Mouse (Mus musculus) neural tube, embryonic 11.5 days (tissue): ENCODE measurements at regions not wholly inside any gene's neighbourhood (a gene's known extent, or its start where the extent isn't known, plus 50 kb on each side); places are given as distances from the start of the nearest gene placed in this dataset.
"Not testable (repeated sequence)": the region's sequence is repeated elsewhere in the genome, so short reads cannot be mapped to it uniquely, and the experiment has no call there.

Source experiments
- ATAC-seq: fragments of 200-750 bp; cut with Nextera tagmentation; 2 replicates; pipeline ENCODE4 v1.8.0; 2017; ENCODE audit warnings: moderate number of reproducible peaks, mild to moderate bottlenecking, moderate TSS enrichment, moderate library complexity; ENCODE audit not compliant: insufficient read depth, low FRiP score, low TSS enrichment
- DNase-seq: peaks from one replicate; pipeline ENCODE4 v3.0.0-alpha.2; 2015; ENCODE audit warnings: low spot score
- H3K27ac ChIP-seq: fragments of 300-500 bp; sonication (generic); 2 replicates; pipeline ENCODE4 v1.5.1; 2014; ENCODE audit warnings: low read depth, mild to moderate bottlenecking, low read length
- H3K27me3 ChIP-seq: fragments of 300-500 bp; sonication (generic); 2 replicates; pipeline ENCODE4 v1.6.1; 2014; ENCODE audit warnings: mild to moderate bottlenecking, low read length, mixed read lengths; ENCODE audit not compliant: control insufficient read depth, insufficient read depth
- H3K36me3 ChIP-seq: fragments of 300-500 bp; sonication (generic); 2 replicates; pipeline ENCODE4 v1.6.1; 2014; ENCODE audit warnings: mild to moderate bottlenecking, low read length, moderate library complexity, mixed read lengths; ENCODE audit not compliant: control insufficient read depth, insufficient read depth
- H3K4me1 ChIP-seq: fragments of 300-500 bp; sonication (generic); 2 replicates; pipeline ENCODE4 v1.6.1; 2014; ENCODE audit warnings: low read length, mixed read lengths; ENCODE audit not compliant: control insufficient read depth, insufficient read depth
- H3K4me2 ChIP-seq: fragments of 300-500 bp; sonication (generic); 2 replicates; pipeline ENCODE4 v1.6.1; 2014; ENCODE audit warnings: low read depth, mild to moderate bottlenecking, moderate library complexity
- H3K4me3 ChIP-seq: fragments of 300-500 bp; sonication (generic); 2 replicates; pipeline ENCODE4 v1.5.1; 2014; ENCODE audit warnings: low read depth, low read length
- H3K9ac ChIP-seq: fragments of 300-500 bp; sonication (generic); 2 replicates; pipeline ENCODE4 v1.6.1; 2014; ENCODE audit warnings: mild to moderate bottlenecking, low read length
- H3K9me3 ChIP-seq: fragments of 300-500 bp; sonication (generic); 2 replicates; pipeline ENCODE4 v1.6.1; 2016; ENCODE audit warnings: low read length; ENCODE audit not compliant: control insufficient read depth
- WGBS: fragments of 180-500 bp; shearing (Covaris S2); extraction: QIAGEN DNeasy Blood & Tissue Kit; methylation state at CpG from one replicate; pipeline ENCODE4 v1.1.7; 2014; 5-methylcytosine and 5-hydroxymethylcytosine counted together

GRCm38 (mm10) chr1:102264457-102264856 is 2491.9 kb downstream of the Cntnap5b start:
- H3K27me3 ChIP-seq, H3K27ac ChIP-seq, H3K4me1 ChIP-seq, H3K4me3 ChIP-seq, DNase-seq, H3K36me3 ChIP-seq, H3K9ac ChIP-seq, ATAC-seq, H3K4me2 ChIP-seq, H3K9me3 ChIP-seq: not testable (repeated sequence)
- WGBS: 86% methylated on average over 4 of the region's 4 CpGs

- no peaks in the 10 kb centered on the region for H3K9me3 ChIP-seq
These were observed 2493.9 kb upstream of the Cdh20 start for GRCm38 (mm10) chr1:102274456-102274855.

GRCm38 (mm10) chr1:102288288-102288687 is 2480.0 kb upstream of the Cdh20 start:
- Histone ChIP-seq H3K27me3 (no peaks in the 10 kb centered on the region), H3K9ac (no peak overlapping the region), H3K9me3 (no peaks in the 10 kb centered on the region), H3K4me1 (no peaks in the 10 kb centered on the region), H3K36me3 (no peaks in the 10 kb centered on the region), H3K4me3 (no peak overlapping the region), H3K27ac (no peak overlapping the region), H3K4me2 (no peak overlapping the region)
- WGBS: 40% methylated on average over 1 of the region's 1 CpGs
- no peak for DNase-seq
- ATAC-seq: no peak

More at GRCm38 (mm10) chr1:102274456-102274855, 2493.9 kb upstream of the Cdh20 start:
- H3K27ac ChIP-seq: no peak overlapping the region
- H3K36me3 ChIP-seq: no peaks in the 10 kb centered on the region
- H3K27me3 ChIP-seq: no peaks in the 10 kb centered on the region
- H3K4me2 ChIP-seq: no peak overlapping the region
- H3K4me1 ChIP-seq: no peaks in the 10 kb centered on the region
- ATAC-seq: no peak
- no peak overlapping the region for H3K9ac ChIP-seq
- no peak for DNase-seq
- H3K4me3 ChIP-seq: no peak overlapping the region

- no peak overlapping the region for H3K9ac ChIP-seq
- no peak for DNase-seq
- ATAC-seq: no peak
- no peaks in the 10 kb centered on the region for H3K36me3 ChIP-seq
- H3K9me3 ChIP-seq: no peaks in the 10 kb centered on the region; the same call in 1 of the 2 replicates
- no peaks in the 10 kb centered on the region for H3K4me1 ChIP-seq
- WGBS: 71% methylated on average over 1 of the region's 1 CpGs
- H3K27ac ChIP-seq: no peak overlapping the region
- H3K4me2 ChIP-seq: no peak overlapping the region
- no peak overlapping the region for H3K4me3 ChIP-seq
- no peaks in the 10 kb centered on the region for H3K27me3 ChIP-seq
These were observed 2464.8 kb upstream of the Cdh20 start for GRCm38 (mm10) chr1:102303526-102303925.

- ATAC-seq: no peak
- no peaks in the 10 kb centered on the region for H3K9me3 ChIP-seq
- no peaks in the 10 kb centered on the region for H3K27me3 ChIP-seq
- H3K4me3 ChIP-seq: no peak overlapping the region
- H3K4me1 ChIP-seq: no peaks in the 10 kb centered on the region
- no peak for DNase-seq
- no peak overlapping the region for H3K9ac ChIP-seq
- H3K4me2 ChIP-seq: no peak overlapping the region
- no peak overlapping the region for H3K27ac ChIP-seq
- WGBS: 86% methylated on average over 1 of the region's 1 CpGs
- H3K36me3 ChIP-seq: no peaks in the 10 kb centered on the region
These were observed 2415.2 kb upstream of the Cdh20 start for GRCm38 (mm10) chr1:102353136-102353535.

GRCm38 (mm10) chr1:102357911-102358310 is 2410.4 kb upstream of the Cdh20 start:
- not testable (repeated sequence) for H3K4me2 ChIP-seq, H3K4me3 ChIP-seq, H3K4me1 ChIP-seq, H3K36me3 ChIP-seq, DNase-seq, H3K27me3 ChIP-seq, H3K9ac ChIP-seq, H3K27ac ChIP-seq, ATAC-seq, H3K9me3 ChIP-seq
- 93% methylated on average over 8 of the region's 8 CpGs for WGBS

GRCm38 (mm10) chr1:102378613-102379012 is 2389.7 kb upstream of the Cdh20 start:
- H3K9me3 ChIP-seq: no peaks in the 10 kb centered on the region
- DNase-seq: no peak
- H3K9ac ChIP-seq: no peak overlapping the region
- no peaks in the 10 kb centered on the region for H3K4me1 ChIP-seq
- H3K4me3 ChIP-seq: no peak overlapping the region
- H3K27ac ChIP-seq: no peak overlapping the region
- no peak overlapping the region for H3K4me2 ChIP-seq
- no peaks in the 10 kb centered on the region for H3K36me3 ChIP-seq
- H3K27me3 ChIP-seq: no peaks in the 10 kb centered on the region
- no peak for ATAC-seq
- WGBS: 81% methylated on average over 1 of the region's 1 CpGs
